Mouse (Mus musculus): ENCODE data around the gene March6. TPM values are rescaled to one million over a fixed set of nuclear protein-coding genes. Genes with fewer than 3 reads are reported as not detected.

The March6 gene
- polyA plus RNA-seq, 1 experiment, result 2.7 TPM

- H3K4me1 ChIP-seq (ENCODE audit: control insufficient read depth), result peaks cover 9% of the 10 kb centered on the region
- H3K27me3 ChIP-seq (ENCODE audit: control insufficient read depth), result no peaks in the 10 kb centered on the region
- no peaks in the 10 kb centered on the region for H3K36me3 ChIP-seq (ENCODE audit: control insufficient read depth)
- no peaks in the 10 kb centered on the region for H3K9me3 ChIP-seq (ENCODE audit: control insufficient read depth, low read length)
- TF ChIP-seq GATA1 (IDR thresholded peaks at IDR 0.05; ENCODE audit: low read length) (no peak), TAL1 (IDR thresholded peaks at IDR 0.05; ENCODE audit: low read length) (no peak)
- H3K4me3 ChIP-seq (replicated peaks), result no peak overlapping the region
Measured at GRCm38 (mm10) chr15:31419037-31419436, 111.8 kb downstream of the March6 start.

- no peaks in the 10 kb centered on the region for H3K27me3 ChIP-seq (ENCODE audit: control insufficient read depth)
- no peaks in the 10 kb centered on the region for H3K36me3 ChIP-seq (ENCODE audit: control insufficient read depth)
- no peak overlapping the region for H3K4me3 ChIP-seq (replicated peaks)
- H3K4me1 ChIP-seq (ENCODE audit: control insufficient read depth), result peaks cover 9% of the 10 kb centered on the region
- H3K9me3 ChIP-seq (ENCODE audit: control insufficient read depth, low read length), result no peaks in the 10 kb centered on the region
- TF ChIP-seq GATA1 (IDR thresholded peaks at IDR 0.05; ENCODE audit: low read length) (no peak), TAL1 (IDR thresholded peaks at IDR 0.05; ENCODE audit: low read length) (no peak)
Measured at GRCm38 (mm10) chr15:31418686-31419024, 112.2 kb downstream of the March6 start.

DNA sequence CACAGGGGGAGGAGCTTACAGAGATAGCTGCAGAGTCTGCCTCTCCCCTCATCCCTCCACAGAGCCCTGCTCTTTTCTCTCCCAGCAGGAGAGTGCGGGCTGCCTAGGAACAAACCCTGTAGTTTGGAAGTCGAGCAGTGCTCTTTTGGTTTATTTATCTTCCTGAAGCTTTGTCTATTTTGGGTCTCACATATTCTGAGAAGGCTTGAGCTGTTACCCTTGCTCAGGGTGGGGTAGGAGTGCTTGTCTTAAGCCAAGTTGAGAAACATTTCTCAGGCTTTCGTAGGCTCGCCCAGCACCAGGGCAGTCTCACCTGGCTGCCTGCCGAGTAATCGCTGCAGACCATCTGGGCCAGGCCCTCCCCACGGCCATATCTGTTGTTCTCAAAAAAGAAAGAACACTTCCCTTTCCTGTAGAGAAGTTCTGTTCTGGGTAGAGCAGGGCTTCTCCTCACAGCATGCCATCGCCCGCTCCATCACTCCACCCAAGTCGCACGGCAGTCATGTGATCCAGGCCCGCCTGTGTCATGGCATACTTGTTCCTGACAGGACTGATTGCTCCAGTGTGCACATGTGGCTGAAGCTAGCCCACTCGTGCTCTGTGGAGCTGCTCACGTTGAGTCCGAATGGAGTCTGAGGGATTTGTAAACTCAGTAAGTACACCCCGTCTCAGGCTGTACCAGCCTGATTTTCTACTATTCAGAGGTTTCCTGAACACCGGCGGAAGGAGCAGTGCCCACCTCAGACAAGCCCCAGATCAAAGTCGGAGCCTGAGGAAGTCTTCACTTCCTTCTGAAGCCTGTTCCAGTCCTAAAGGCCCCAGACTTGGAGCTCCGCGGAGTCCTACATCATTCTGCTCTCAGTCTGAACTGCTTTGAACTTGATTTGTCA lies 112.8 kb downstream of the March6 start:
- H3K4me1 ChIP-seq (ENCODE audit: control insufficient read depth), result peaks cover 9% of the 10 kb centered on the region
- no peak for TF ChIP-seq TAL1 (IDR thresholded peaks at IDR 0.05; ENCODE audit: low read length)
- TF ChIP-seq GATA1 (IDR thresholded peaks at IDR 0.05; ENCODE audit: low read length), result no peak
- no peaks in the 10 kb centered on the region for H3K9me3 ChIP-seq (ENCODE audit: control insufficient read depth, low read length)
- no peaks in the 10 kb centered on the region for H3K36me3 ChIP-seq (ENCODE audit: control insufficient read depth)
- peak overlapping the region; percentile 6 for H3K4me3 ChIP-seq (replicated peaks)
- H3K27me3 ChIP-seq (ENCODE audit: control insufficient read depth), result no peaks in the 10 kb centered on the region

DNA sequence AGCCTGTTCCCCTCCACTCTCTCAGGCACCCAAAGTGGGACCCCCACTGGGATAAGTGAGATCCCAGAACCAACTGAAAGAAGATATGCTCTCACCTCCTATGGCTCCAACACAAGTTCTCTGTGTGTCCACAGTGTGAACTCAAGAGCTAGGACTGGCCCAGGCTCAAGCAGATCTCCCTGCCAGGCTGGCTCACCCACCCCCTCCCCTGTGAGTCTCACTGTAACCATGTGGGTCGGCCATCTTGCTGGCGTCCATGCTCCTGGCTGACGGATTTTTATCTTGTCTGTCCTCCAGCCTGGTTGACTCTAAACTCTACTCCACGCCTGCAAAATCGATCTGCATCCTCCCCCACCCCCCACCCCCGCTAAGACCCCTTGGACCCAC lies 113.5 kb downstream of the March6 start:
- Histone ChIP-seq H3K27me3 (ENCODE audit: control insufficient read depth) (no peaks in the 10 kb centered on the region), H3K4me1 (ENCODE audit: control insufficient read depth) (peaks cover 9% of the 10 kb centered on the region), H3K36me3 (ENCODE audit: control insufficient read depth) (no peaks in the 10 kb centered on the region), H3K9me3 (ENCODE audit: control insufficient read depth, low read length) (no peaks in the 10 kb centered on the region), H3K4me3 (replicated peaks) (no peak overlapping the region)
- no peak for TF ChIP-seq GATA1 (IDR thresholded peaks at IDR 0.05; ENCODE audit: low read length)
- no peak for TF ChIP-seq TAL1 (IDR thresholded peaks at IDR 0.05; ENCODE audit: low read length)

DNA sequence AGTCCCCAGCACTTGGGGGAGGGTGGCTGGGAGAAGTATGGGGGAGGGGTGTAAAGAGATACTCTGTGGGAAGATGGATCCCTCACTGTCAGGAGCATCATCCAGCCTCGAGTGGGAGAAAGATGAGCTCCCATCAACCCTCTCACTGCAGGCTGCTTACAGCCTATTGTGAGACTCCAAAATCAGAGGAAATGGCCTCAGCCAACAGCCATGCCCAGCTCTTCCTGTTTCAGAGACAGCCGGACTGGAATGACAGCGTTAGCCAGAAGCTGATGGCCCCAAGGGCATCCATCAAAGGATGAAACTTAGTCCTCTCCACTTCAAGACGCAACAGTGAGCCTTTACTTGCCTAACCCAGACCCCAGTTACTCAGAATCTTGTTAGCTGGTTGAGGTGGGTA lies 115.7 kb downstream of the March6 start:
- H3K27me3 ChIP-seq (ENCODE audit: control insufficient read depth), result no peaks in the 10 kb centered on the region
- no peak for TF ChIP-seq TAL1 (IDR thresholded peaks at IDR 0.05; ENCODE audit: low read length)
- no peak for TF ChIP-seq GATA1 (IDR thresholded peaks at IDR 0.05; ENCODE audit: low read length)
- no peak overlapping the region for H3K4me3 ChIP-seq (replicated peaks)
- H3K9me3 ChIP-seq (ENCODE audit: control insufficient read depth, low read length), result no peaks in the 10 kb centered on the region
- no peaks in the 10 kb centered on the region for H3K36me3 ChIP-seq (ENCODE audit: control insufficient read depth)
- H3K4me1 ChIP-seq (ENCODE audit: control insufficient read depth), result peaks cover 9% of the 10 kb centered on the region

DNA sequence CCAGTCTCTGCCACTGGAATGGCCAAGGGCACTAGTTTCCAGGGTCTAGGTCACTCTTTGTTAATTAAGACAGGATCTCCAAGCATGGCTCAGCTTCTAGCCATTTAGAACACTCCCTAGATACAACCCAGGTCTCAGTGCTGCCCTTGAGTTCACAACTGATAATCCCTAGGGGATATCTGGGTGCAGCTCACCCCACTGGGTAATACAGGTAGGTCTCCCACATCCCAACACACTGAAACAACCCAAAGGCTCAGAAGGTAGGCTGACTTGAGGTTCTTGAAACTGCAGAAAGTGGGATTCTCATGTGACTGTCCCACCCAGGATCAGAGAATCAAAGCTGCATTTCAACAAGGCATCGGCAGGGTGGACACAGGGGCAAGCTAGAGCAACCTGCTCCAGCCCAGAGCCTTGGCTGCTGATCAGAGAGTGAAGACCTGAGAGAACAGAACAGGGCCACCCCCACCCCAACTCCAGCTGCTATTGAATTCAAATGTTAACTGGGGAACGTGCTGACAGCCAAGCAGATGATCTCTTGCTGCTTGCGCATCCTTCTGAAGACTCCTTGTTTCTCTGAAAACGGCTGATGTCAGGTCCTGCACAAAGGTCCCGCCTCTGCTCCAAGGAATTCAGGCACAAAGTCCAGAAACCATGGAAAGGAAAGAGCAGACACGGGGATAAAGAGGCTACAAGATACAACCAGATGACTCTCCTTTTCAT lies 116.5 kb downstream of the March6 start:
- Histone ChIP-seq H3K4me3 (replicated peaks) (no peak overlapping the region), H3K27me3 (ENCODE audit: control insufficient read depth) (no peaks in the 10 kb centered on the region), H3K9me3 (ENCODE audit: control insufficient read depth, low read length) (no peaks in the 10 kb centered on the region), H3K4me1 (ENCODE audit: control insufficient read depth) (peaks cover 9% of the 10 kb centered on the region), H3K36me3 (ENCODE audit: control insufficient read depth) (no peaks in the 10 kb centered on the region)
- TF ChIP-seq TAL1 (IDR thresholded peaks at IDR 0.05; ENCODE audit: low read length) (no peak), GATA1 (IDR thresholded peaks at IDR 0.05; ENCODE audit: low read length) (no peak)

DNA sequence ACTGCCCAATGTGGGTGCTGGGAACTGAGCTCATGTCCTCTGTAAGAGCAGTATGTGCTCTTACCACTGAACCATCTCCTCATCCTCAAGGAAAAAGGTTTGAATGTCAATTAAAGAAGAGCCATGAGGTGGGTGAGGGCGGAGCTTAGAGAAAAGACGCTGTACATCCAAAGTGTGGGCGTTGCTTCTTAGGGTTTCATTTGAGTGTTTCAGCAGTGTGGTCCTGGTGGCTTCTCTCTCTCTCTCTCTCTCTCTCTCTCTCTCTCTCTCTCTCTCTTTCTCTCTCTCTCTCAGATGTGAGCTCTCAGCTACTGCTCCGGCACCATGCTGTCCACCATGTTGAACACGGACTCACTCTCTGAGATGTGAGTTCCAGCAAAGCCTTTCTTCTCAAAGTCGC lies 117.2 kb downstream of the March6 start:
- Histone ChIP-seq H3K9me3 (ENCODE audit: control insufficient read depth, low read length) (no peaks in the 10 kb centered on the region), H3K36me3 (ENCODE audit: control insufficient read depth) (no peaks in the 10 kb centered on the region), H3K4me3 (replicated peaks) (no peak overlapping the region), H3K27me3 (ENCODE audit: control insufficient read depth) (no peaks in the 10 kb centered on the region), H3K4me1 (ENCODE audit: control insufficient read depth) (peaks cover 8% of the 10 kb centered on the region)
- TF ChIP-seq GATA1 (IDR thresholded peaks at IDR 0.05; ENCODE audit: low read length), result no peak
- no peak for TF ChIP-seq TAL1 (IDR thresholded peaks at IDR 0.05; ENCODE audit: low read length)

GRCm38 (mm10) chr15:31412933-31413332 lies 117.9 kb downstream of the March6 start:
- no peaks in the 10 kb centered on the region for H3K9me3 ChIP-seq (ENCODE audit: control insufficient read depth, low read length)
- no peaks in the 10 kb centered on the region for H3K27me3 ChIP-seq (ENCODE audit: control insufficient read depth)
- H3K36me3 ChIP-seq (ENCODE audit: control insufficient read depth), result no peaks in the 10 kb centered on the region
- H3K4me1 ChIP-seq (ENCODE audit: control insufficient read depth), result peaks cover 1% of the 10 kb centered on the region
- TF ChIP-seq GATA1 (IDR thresholded peaks at IDR 0.05; ENCODE audit: low read length), result no peak
- TF ChIP-seq TAL1 (IDR thresholded peaks at IDR 0.05; ENCODE audit: low read length), result no peak
- H3K4me3 ChIP-seq (replicated peaks), result no peak overlapping the region

- no peaks in the 10 kb centered on the region for H3K27me3 ChIP-seq (ENCODE audit: control insufficient read depth)
- TF ChIP-seq TAL1 (IDR thresholded peaks at IDR 0.05; ENCODE audit: low read length), result no peak
- TF ChIP-seq GATA1 (IDR thresholded peaks at IDR 0.05; ENCODE audit: low read length), result no peak
- no peaks in the 10 kb centered on the region for H3K9me3 ChIP-seq (ENCODE audit: control insufficient read depth, low read length)
- no peak overlapping the region for H3K4me3 ChIP-seq (replicated peaks)
- H3K4me1 ChIP-seq (ENCODE audit: control insufficient read depth), result no peaks in the 10 kb centered on the region
- no peaks in the 10 kb centered on the region for H3K36me3 ChIP-seq (ENCODE audit: control insufficient read depth)
Measured at GRCm38 (mm10) chr15:31412436-31412835, 118.4 kb downstream of the March6 start.
